Mouse (Mus musculus) heart, postnatal 14 days (tissue): ENCODE data around the gene Cnnm3. TPM values are rescaled to one million over a fixed set of nuclear protein-coding genes. Genes with fewer than 3 reads are reported as not detected.
A peak's percentile ranks its signal among the peaks of the same experiment; 100 is the strongest.

Experiments
- DNase-seq, 2 experiments: peaks; one replicate each; pipeline ENCODE4 v3.0.0; 2021 to 2022
- intact Hi-C: fragments of 180-260 bp; cut with DNase I; formaldehyde crosslinking; loops from one replicate; pipeline ENCODE4 v1.15.1; 2025
- total RNA-seq, 2 experiments: library from RNA; stranded (reverse); gene quantifications; 2 replicates each; pipeline ENCODE4 v1.2.3; 2021

Cnnm3 gene
- total RNA-seq, 2 experiments from 2014 or later: 12.9 to 15.6 TPM

DNA sequence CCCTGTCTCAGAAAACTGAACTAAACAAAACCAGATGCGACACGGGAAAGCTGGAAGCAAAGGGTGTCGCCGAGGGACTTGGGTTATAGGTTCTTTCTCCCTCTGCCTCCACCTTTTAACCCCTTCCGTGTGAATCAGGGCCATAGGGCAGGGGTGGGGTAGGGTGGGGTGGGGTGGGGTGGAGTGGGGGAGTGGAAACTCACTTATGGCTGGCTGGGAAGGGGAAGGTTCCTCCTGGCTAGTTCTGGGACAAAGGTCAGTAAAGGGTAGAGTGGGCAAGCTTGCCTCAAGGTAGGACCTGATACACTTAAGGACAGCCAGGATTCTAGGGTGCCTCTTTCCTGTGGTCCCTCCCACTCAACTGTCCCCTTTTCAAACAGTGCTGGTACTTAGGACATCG is 18.4 kb upstream of the Cnnm3 start:
- intact Hi-C loops: loop anchor here (2.0 to 5.0 kb wide), 3 partner anchors 51 to 168 kb away; partner anchors contain the start of gene Kansl3
- no peak for DNase-seq

DNA sequence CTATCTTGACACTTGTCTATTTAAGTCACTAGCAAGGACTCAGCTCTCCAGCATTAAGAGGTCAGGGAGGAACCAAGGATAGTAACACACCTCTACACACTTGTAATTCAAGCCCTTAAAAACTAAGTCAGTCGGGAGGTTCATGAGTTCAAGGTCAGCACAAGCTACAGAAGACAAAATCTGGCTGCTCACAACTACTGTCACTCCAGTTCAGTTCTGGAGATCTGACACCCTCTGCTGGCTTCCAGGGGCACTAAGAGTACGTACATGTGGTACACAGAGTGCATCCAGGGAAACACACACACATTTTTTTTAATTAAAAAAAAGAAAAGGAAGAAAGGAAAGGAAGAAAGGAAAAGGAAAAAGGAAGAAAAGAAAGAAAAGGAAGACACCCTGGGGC is 14.9 kb upstream of the Cnnm3 start:
- intact Hi-C loops: no loop called here

DNA sequence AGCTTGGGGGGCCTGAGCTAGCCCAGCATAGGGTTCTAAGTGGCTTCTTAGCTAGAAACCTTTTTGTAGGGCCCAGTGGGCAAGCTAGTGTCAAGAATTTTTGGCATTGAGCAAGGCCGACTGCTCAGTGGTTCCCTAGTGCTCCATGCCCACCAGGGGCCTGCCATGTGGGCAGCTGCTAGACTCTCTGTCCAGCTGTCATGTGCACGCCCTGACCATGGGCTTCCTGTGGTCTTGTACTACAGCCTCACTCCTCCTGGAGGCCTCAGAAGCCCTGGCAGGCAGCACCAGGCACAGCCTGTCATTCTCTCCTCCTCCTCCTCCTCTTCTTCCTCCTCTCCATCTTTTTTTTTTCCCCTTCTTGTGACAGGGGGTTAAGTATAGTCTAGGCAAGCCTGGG is 14.4 kb upstream of the Cnnm3 start:
- no peak for DNase-seq
- intact Hi-C loops: no loop called here

More for the DNA sequence above, 14.9 kb upstream of the Cnnm3 start:
- no peak for DNase-seq

DNA sequence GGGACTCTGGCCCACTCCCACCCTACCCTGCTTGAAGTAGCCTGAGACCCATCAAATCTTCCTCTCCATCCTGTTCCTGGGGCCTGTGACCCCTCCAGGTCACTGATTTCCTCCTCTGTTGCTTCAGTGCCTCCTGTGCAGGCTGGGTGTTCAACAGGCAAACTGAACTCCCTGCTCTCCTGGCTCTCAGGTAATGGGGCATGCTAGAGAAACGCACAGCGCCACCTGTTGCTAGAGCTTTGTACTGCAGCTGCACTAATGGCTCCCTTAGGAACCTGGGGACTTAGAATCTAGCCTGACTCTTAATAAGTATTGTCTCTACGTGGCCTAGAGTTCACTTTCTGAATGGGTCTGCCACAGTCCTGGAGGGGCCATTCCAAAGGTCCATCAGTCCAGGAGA is 10.4 kb upstream of the Cnnm3 start:
- intact Hi-C loops: loop anchor here (2.0 kb wide), 1 partner anchor 178 kb away; no protein-coding TSS in a partner anchor
- DNase-seq: peak; percentile 76 to 86

DNA sequence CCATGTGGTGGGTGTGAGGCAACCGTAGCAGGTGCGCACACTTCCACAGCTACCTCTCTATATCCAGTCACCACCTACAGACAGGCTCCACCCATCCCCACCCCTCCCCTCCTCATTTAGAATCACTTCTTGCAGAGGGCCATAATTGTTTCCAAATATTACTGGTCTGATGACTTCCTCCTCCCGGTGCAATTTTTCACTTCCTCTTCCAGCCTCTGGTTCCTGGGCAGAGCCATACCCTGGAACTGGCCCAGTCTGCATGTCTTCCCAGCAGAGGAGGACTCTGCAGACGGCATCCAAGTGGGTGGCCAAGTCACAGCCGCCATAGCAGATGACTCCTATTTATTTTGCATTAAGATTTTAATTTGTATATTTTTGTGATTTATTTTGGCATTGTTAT is 3.4 kb upstream of the Cnnm3 start:
- DNase-seq: no peak
- intact Hi-C loops: no loop called here

DNA sequence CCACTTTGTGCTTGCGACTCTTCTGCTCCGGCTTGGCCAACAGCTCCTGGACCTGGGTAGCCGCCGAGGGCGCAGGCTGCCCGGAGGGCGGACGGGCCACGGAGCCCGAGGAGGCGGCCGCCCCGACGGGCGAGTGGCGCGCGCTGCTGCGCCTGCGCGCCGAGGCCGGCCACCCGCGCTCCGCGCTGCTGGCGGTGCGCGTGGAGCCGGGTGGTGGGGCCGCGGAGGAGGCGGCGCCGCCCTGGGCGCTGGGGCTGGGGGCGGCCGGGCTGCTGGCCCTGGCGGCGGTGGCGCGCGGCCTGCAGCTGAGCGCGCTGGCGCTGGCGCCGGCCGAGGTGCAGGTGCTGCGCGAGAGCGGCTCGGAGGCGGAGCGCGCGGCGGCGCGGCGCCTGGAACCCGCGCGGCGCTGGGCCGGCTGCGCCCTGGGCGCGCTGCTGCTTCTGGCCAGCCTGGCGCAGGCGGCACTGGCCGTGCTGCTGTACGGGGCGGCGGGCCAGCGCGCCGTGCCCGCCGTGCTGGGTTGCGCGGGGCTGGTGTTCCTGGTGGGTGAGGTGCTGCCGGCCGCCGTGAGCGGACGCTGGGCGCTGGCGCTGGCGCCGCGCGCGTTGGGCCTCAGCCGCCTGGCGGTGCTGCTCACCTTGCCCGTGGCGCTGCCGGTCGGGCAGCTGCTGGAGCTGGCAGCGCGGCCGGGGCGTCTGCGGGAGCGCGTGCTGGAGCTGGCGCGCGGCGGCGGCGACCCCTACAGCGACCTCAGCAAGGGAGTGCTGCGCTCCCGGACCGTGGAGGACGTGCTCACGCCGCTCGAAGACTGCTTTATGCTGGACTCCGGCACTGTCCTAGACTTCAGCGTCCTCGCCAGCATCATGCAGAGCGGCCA is 660 bp downstream of the Cnnm3 start:
- intact Hi-C loops: no loop called here
- peak; percentile 57 to 65 for DNase-seq

DNA sequence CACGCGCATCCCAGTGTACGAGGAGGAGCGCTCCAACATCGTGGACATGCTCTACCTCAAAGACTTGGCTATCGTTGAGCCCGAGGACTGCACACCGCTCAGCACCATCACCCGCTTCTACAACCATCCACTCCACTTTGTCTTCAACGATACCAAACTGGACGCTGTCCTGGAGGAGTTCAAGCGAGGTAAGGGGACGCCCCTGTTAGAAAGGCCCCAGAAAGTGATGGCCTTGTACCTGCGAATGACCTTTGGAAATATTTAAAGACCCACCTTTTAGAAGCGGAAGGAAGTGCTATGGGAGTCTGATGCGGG is 1.3 kb downstream of the Cnnm3 start:
- intact Hi-C loops: no loop called here
- no peak for DNase-seq

DNA sequence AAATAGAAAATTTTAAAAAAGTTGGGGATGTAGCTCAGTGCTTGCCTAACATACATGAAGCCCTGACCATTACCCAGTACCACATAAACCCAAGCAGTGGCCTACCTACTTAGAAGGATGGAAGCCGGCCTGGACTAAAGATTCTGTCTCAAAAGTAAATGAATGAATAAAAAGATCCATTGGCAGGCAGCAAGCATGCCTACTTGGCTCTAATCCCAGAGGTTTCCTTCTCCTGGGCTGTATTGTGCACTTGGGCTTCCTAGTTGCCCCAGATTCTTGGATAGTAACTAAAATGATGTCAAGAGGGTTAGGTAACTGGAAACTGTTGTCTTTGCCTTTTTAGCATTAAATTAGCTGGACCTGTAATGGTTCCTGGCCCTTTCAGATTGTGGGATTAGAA is 1.6 kb downstream of the Cnnm3 start:
- no peak for DNase-seq
- intact Hi-C loops: no loop called here

DNA sequence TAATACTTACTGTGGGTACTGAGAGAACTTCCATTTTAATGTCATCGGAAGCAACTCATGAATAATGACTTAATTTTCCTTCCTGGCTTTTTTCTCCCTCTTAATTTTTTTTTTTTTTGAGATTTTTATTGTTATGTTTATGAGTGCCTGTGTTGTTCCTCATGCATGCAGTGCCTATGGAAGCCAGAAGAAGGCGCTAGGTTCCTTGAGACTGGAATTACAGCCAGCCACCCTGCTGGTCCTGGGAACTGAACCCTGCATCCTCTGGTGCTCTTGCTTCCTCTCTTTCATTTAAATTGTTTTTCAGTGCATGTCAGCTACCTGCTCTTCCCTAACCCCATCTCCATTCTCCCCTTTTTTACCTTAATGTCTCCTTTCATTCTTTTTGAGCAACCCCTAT is 2.1 kb downstream of the Cnnm3 start:
- no peak for DNase-seq

DNA sequence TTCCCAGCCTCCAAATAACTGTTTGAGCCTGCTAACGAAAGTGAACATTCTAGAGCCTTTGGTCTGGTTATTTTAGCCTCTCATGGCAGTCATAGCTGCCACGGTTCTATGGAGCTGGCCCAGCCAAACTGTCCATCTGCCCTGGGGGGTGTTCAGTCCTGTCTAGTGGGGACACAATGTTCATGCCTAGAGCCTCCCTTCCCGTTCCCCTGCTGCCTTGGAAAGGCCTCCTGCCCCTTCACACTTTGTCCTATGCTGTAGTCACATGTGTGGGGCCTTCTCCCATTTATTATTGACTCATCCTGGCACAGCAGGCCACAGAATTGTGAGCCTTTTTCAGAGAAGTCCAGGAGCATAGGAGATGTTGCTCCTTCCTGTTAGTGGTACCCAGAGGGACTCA is 6.6 kb downstream of the Cnnm3 start:
- no peak for DNase-seq
- intact Hi-C loops: no loop called here

More for the DNA sequence above, 2.1 kb downstream of the Cnnm3 start:
- intact Hi-C loops: no loop called here

DNA sequence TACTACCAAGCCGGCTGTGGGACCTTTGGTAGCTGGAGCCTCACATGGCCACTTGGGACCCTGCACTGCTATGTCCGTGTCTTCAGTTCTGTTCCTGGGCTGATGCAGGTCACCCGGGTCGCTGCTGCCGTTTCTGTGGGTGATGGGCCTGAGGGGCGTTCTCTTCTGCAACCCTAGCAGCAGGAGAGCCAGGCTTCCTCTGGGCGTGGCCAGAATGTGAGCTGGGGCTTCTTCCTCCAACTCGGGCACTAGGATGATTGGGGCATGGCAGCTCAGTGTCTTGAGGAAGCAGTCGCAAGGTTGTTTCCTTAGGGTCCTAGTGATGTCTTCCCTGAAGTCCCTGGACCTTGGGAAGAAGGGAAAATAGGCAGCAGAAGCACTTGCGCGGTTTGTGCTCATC is 8.0 kb downstream of the Cnnm3 start:
- intact Hi-C loops: no loop called here
- DNase-seq: no peak

DNA sequence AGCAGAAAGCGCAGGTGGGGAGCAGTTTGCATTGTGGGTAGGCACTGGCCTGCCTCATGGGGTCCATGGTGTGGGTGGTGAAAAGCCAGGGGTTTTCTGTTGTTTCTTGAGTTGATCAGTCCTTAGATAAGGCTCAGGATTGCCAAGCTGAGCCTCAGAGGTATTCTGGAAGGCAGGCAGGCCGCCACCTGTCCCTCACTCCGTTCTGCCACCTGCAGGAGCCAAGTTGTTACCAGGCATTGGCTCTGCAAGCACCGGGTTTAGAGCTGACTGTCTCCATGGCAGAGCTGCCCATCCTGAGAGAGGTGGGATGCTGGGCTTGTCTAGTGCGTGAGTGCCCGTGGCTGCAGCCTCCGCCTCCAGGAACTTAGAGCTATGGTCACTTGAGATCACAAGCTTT is 10.5 kb downstream of the Cnnm3 start:
- DNase-seq: no peak
- intact Hi-C loops: no loop called here

DNA sequence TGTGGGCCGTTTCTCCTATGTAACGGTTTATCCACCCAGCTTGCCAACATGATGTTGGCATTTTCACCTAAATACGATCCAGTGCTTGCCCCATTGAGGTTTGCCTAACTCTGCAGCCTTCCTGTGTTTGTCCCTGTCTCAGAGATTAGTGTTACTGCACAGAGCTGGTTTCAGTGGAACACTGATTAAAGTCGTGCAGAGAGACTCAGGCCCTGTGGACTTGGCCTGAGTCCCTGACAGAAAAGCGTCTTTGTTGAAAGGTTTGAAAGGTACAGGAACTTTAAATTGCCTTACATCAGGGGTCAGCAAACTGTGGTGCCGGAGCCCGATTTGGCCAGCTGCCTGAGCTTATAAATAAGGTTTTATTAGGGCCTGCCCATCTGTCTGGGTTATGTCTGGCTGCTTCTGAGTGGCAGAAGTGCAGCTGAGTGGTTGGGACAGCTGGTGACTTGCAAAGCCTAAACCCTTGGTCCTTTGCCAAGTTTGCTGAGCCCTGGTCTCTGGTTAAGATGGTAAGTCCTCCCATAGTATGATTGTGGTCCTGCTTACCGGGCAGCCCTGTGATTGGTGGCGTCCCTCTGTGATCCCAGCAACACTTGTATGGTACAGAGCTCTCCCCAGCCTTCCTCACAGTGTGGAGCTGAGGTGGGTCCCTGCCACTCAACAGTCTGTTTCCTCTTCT is 11.8 kb downstream of the Cnnm3 start:
- no peak for DNase-seq
- intact Hi-C loops: no loop called here

DNA sequence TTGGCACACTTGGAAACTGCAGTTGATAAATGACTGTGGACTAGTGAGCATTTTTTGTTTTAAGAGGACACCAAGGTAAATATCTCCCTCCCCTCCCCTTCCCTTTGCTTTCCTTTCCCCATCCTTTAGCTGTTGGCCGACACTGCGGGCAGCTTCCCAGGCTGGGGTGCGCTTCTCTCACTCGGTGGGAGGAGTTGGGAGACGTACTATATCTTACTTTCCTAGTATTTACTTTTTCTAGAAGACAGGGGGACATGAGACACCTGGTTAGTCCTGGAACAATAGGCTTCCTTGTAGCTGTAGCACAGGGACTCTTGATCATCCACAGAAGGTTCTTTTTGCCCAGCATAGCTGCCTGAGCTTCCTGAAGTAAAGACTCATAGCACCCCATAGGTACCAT is 12.4 kb downstream of the Cnnm3 start:
- no peak for DNase-seq
- intact Hi-C loops: no loop called here

DNA sequence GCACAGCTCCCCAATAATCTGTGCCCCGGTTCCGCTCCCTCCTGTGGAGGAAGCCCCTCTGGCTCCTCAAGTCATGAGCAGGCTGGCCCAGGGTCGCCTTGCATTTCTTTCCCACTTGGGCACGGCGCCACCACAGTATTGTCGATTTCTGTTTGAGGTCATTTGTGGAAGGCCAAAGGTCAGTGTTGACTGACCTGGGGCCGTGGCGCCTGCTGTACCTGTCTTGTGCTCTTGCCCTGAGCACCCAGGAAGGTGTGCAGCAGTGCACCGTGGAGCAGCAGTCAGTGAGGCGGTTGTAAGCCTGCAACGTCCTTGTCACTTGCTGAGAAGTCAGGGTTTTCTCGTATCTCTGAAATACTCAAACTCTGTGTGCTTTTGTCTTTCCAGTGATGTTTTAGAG is 14.1 kb downstream of the Cnnm3 start:
- intact Hi-C loops: no loop called here

DNA sequence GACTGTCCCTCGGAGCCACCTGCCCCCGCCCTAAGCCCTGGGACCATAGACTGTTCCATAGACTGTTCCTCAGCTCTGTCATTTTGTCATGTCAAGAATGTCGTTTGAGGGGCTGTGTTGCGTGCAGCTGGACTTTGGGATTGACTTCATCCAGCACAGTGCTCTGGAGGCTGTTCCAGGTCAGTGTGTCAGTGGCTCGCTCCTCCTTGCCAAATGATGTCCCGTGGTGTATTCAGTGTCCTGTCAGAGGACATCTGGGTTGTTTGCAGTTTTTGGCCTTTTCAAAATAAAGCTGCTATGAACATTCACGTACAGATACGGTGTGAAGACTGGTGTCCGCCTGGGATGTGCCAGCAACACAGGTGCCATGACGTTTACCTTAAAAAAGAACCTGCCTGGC is 15.2 kb downstream of the Cnnm3 start:
- DNase-seq: no peak
- intact Hi-C loops: no loop called here

More for the DNA sequence above, 14.1 kb downstream of the Cnnm3 start:
- DNase-seq: no peak

DNA sequence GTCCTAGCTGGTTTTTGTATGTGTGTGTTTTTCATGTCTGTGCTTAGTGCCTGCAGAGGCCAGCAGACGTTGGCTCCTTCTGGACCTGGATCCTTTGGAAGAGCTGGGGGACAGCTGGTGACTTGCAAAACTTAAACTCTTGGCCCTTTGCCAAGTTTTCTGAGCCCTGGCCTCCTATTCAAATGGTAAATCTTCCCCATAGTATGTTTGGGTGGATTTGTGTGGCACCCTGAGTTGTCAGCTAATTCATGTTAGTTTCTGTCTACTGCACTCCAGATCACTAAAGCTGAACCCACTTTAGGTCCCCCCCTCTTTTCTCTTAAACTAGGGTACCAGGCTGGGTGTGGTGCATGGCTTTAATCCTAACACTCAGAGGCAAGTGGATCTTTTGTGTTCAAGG is 16.7 kb downstream of the Cnnm3 start:
- DNase-seq: no peak
- intact Hi-C loops: no loop called here

DNA sequence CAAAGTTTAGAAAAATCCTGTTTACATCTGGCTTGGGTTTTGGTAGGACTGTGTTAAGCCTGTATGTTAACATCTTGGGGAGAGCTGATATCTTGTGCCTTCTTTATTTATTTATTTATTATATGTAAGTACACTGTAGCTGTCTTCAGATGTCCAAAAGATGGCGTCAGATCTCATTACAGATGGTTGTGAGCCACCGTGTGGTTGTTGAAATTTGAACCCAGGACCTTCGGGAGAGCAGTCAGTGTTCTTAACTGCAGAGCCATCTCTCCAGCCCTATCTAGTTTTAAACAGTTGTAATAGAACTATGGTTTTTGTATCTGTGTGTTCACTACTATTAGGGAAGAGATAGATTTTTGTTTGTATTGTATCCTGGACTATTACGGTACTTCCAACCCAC is 17.6 kb downstream of the Cnnm3 start:
- intact Hi-C loops: no loop called here
- DNase-seq: no peak

DNA sequence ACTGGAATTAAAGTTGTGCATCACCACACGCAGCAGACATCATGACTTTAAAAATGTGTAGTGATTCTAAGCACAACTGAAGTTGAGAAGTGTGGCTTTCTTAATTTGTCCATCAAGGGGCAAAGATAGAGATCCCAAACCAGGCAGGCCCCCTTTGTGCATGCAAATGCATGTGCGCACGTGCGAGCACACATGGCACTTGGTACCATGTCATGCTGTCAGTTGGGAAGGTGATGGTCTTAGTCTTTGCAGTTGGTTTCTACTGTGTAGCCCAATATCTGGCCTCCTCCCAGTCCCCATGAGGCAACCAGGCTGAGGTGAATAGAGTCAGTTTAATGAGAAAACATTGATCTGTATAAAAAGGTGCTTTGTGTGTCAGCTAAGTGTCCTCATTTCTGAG is 18.2 kb downstream of the Cnnm3 start:
- DNase-seq: no peak
- intact Hi-C loops: no loop called here

DNA sequence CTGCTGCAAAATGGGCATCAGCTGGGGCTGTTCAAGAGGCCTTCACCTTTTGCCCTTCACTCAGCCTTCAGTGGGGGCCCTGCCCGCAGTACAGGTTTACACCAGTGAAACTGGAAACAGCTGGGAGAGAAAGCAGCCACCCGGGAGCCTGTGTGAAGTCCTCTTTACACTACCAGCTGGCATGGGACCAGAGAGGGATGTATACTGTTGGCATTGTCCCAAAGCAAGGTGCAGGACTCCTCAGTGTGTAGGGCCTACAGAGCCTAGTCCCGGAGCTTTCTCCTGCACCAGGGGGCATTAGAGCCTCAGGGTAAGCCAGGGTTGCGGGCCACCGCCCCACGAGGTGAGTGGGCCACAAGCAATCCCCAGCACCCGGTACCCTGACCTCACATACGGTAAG is 18.8 kb downstream of the Cnnm3 start:
- no peak for DNase-seq
- intact Hi-C loops: no loop called here

DNA sequence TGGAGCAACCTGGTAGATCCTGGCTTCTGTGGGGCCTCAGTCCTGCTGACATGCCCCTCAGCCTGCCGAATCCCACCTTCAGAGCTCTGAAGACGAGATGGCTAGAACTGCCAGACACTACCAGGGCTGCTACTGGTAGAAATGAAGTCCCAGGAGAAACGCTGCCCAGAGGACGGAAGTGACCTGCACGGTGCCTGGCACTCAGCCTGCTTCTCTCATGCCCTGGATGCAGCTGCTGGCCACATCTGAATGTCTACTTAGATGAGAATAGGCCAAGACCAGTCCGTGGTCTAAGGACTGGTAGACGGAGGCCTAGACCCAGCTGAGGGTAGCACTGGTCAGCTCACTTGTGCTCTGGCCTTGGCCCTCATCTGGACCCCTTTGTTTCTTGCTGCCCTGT is 19.3 kb downstream of the Cnnm3 start:
- intact Hi-C loops: no loop called here
- no peak for DNase-seq

DNA sequence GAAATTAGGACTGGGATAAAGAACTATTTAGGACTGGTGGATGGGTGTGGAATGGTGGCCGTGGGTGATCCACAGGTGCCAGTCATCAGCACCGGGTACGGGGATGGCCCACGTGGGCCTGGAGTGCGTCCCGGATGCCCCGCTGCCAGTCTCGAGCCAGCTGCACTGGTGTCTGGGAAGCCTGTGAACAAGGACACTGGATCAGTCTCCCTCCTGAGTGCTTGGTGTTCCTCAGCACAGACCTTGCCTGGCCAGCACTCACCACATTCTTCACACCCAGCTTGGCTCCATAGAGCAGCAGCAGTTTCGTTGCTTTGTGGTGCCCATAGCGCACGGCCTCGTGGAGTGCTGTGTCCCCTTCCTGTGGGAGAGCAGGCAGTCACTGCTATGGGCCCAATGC is 19.8 kb downstream of the Cnnm3 start:
- no peak for DNase-seq
- intact Hi-C loops: no loop called here
